Mouse (Mus musculus) forebrain, embryonic 16.5 days (tissue): Measurements from ENCODE around the gene Asic1. TPM values are rescaled to one million over a fixed set of nuclear protein-coding genes. Genes with fewer than 3 reads are reported as not detected.

Experiments used
- ATAC-seq: fragments of 200-750 bp; cut with Nextera tagmentation; 2 replicates; pipeline ENCODE4 v1.8.0; 2017; ENCODE audit warnings: mild to moderate bottlenecking, moderate library complexity
- H3K27ac ChIP-seq: fragments of 300-500 bp; sonication (generic); 2 replicates; pipeline ENCODE4 v1.5.1; 2014; ENCODE audit warnings: low read length, control low read depth
- H3K27me3 ChIP-seq: fragments of 300-500 bp; sonication (generic); replicated peaks from 2 replicates; pipeline ENCODE4 v1.6.1; 2014; ENCODE audit warnings: low read length; ENCODE audit not compliant: control insufficient read depth, insufficient read depth
- H3K36me3 ChIP-seq: fragments of 300-500 bp; sonication (generic); 2 replicates; pipeline ENCODE4 v1.6.1; 2014; ENCODE audit not compliant: control insufficient read depth, insufficient read depth
- H3K4me1 ChIP-seq: fragments of 300-500 bp; sonication (generic); replicated peaks from 2 replicates; pipeline ENCODE4 v1.6.1; 2014; ENCODE audit warnings: low read length; ENCODE audit not compliant: control insufficient read depth, insufficient read depth
- H3K4me2 ChIP-seq: fragments of 300-500 bp; sonication (generic); 2 replicates; pipeline ENCODE4 v1.6.1; 2014; ENCODE audit warnings: mild to moderate bottlenecking, low read length, control low read depth
- H3K4me3 ChIP-seq: fragments of 300-500 bp; sonication (generic); replicated peaks from 2 replicates; pipeline ENCODE4 v1.5.1; 2014; ENCODE audit warnings: mild to moderate bottlenecking, low read length, control low read depth
- H3K9ac ChIP-seq: fragments of 300-500 bp; sonication (generic); replicated peaks from 2 replicates; pipeline ENCODE4 v1.6.1; 2014; ENCODE audit warnings: low read depth, low read length, control low read depth
- H3K9me3 ChIP-seq: fragments of 300-500 bp; sonication (generic); 2 replicates; pipeline ENCODE4 v1.6.1; 2016; ENCODE audit warnings: low read length; ENCODE audit not compliant: control insufficient read depth
- WGBS: fragments of 180-500 bp; shearing (Covaris S2); extraction: QIAGEN DNeasy Blood & Tissue Kit; methylation state at CpG from one replicate; pipeline ENCODE4 v1.1.7; 2014; 5-methylcytosine and 5-hydroxymethylcytosine counted together
- polyA plus RNA-seq: library from polyadenylated mRNA; unstranded; fragments of >200 nt; fragmentation: Nextera tagmentation; extraction: Ambion mirVana; gene quantifications from 2 replicates; pipeline ENCODE4 v1.2.1, GENCODE M21; 2015

Gene Asic1
- polyA plus RNA-seq, 1 experiment from 2014 or later = 37.4 TPM

GRCm38 (mm10) chr15:99670964-99671670 is 949 bp downstream of the Asic1 start:
- Histone ChIP-seq H3K27ac (peak overlapping the region; percentile 86), H3K36me3 (no peaks in the 10 kb centered on the region), H3K9ac (peak overlapping the region; percentile 90), H3K4me2 (peak overlapping the region; percentile 62), H3K4me1 (peaks cover 45% of the 10 kb centered on the region), H3K27me3 (no peaks in the 10 kb centered on the region), H3K4me3 (peak overlapping the region; percentile 73), H3K9me3 (no peaks in the 10 kb centered on the region)
- 9% methylated on average over 15 of the region's 17 CpGs for WGBS
- peak; percentile 38 for ATAC-seq

- Histone ChIP-seq H3K4me3 (peak overlapping the region; percentile 73), H3K27ac (no peak overlapping the region), H3K36me3 (no peaks in the 10 kb centered on the region), H3K27me3 (no peaks in the 10 kb centered on the region), H3K4me2 (peak overlapping the region; percentile 62), H3K4me1 (peaks cover 47% of the 10 kb centered on the region), H3K9me3 (no peaks in the 10 kb centered on the region), H3K9ac (peak overlapping the region; percentile 90; the same call in 1 of the 2 replicates)
- no peak for ATAC-seq
- 77% methylated on average over 14 of the region's 14 CpGs for WGBS
These were observed 1.6 kb downstream of the Asic1 start for GRCm38 (mm10) chr15:99671783-99672182.

DNA sequence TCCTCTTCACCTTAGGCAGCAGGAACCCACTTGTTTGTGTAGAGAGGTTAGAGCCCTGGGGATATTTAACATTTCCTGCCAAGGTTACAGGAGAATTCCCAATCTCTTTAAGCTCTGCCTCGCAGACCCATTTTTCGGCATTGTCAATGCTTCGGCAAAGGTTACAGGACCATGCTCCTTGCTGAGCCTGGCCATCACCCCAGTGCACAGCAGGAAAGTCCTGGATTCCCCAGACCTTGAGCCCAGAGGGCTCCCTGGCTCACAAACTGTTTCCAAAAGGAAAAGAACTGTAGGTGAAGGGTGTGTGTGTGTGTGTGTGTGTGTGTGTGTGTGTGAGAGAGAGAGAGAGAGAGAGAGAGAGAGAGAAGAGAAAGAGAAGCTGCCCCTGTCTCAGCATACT is 4.7 kb downstream of the Asic1 start:
- Histone ChIP-seq H3K27ac (no peak overlapping the region), H3K4me1 (peaks cover 40% of the 10 kb centered on the region), H3K36me3 (no peaks in the 10 kb centered on the region), H3K9ac (no peak overlapping the region), H3K27me3 (no peaks in the 10 kb centered on the region), H3K4me3 (no peak overlapping the region), H3K9me3 (no peaks in the 10 kb centered on the region), H3K4me2 (no peak overlapping the region)
- WGBS = 79% methylated on average over 3 of the region's 3 CpGs
- no peak for ATAC-seq

DNA sequence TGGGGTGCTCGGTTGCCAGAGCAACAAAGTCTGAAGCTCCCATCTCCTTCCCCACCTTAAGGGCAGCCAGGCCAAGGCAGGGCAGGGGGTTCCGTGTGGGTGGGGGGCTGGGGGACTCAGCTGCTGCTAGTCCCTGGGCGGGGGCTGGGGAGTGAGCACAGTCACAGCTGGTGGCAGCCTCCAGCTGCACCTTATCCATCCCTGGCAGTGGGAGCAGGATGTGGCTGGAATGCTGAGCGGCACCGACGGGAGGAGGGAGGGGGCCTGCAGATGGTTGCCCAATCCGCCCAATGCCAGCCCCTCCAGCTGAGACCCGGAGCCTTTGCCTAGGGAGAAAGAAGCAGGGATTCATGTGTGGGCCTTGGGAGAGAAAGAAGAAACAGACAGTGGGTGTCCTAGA is 6.9 kb downstream of the Asic1 start:
- no peak overlapping the region for H3K4me3 ChIP-seq
- peak overlapping the region; percentile 6 for H3K27ac ChIP-seq
- H3K9ac ChIP-seq = 0 out of 2 replicates have a peak overlapping the region, but pooled peaks have one; percentile 15
- no peaks in the 10 kb centered on the region for H3K27me3 ChIP-seq
- H3K36me3 ChIP-seq = no peaks in the 10 kb centered on the region
- 23% methylated on average over 8 of the region's 8 CpGs for WGBS
- ATAC-seq = peak; percentile 81
- H3K4me1 ChIP-seq = peaks cover 29% of the 10 kb centered on the region
- H3K9me3 ChIP-seq = no peaks in the 10 kb centered on the region
- H3K4me2 ChIP-seq = 0 out of 2 replicates have a peak overlapping the region, but pooled peaks have one; percentile 7

DNA sequence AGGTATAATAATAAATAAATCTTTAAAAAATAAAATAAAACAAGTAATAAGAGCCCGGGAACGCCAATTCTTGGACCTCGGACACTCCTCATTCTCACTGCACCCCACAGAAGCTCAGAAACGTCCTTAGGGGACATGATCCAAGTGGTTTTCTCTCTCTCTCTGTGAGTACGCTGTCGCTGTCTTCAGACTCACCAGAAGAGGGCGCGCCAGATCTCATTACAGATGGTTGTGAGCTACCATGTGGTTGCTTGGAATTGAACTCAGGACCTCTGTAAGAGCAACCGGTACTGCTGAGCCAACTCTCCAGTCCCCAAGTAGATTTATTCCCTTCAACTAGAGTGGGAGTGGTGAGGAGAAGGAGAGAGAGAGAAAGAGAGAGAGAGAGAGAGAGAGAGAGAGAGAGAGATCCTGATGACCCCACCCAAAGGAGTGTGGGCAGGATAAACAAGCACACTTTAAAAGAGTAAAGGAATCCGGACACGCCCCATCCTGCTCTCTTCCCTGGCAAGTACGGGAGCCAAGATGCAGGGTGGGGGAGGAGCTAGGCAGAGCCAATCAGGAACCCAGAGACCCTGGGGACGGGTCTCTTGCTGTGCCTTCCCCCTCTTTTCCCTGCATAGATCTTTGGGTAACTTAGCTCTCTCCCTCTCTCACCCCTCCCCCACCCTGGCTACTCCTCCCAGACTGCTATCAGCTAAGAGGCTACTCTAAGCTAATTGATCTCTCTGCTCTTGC is 8.1 kb downstream of the Asic1 start:
- Histone ChIP-seq H3K27me3 (no peaks in the 10 kb centered on the region), H3K4me2 (no peak overlapping the region), H3K4me3 (no peak overlapping the region), H3K36me3 (no peaks in the 10 kb centered on the region), H3K9me3 (no peaks in the 10 kb centered on the region), H3K27ac (no peak overlapping the region), H3K4me1 (peaks cover 23% of the 10 kb centered on the region), H3K9ac (no peak overlapping the region)
- WGBS = 18% methylated on average over 13 of the region's 13 CpGs
- no peak for ATAC-seq

GRCm38 (mm10) chr15:99679008-99679407 is 8.8 kb downstream of the Asic1 start:
- Histone ChIP-seq H3K4me1 (peaks cover 22% of the 10 kb centered on the region), H3K4me2 (no peak overlapping the region), H3K36me3 (no peaks in the 10 kb centered on the region), H3K27me3 (no peaks in the 10 kb centered on the region), H3K9me3 (no peaks in the 10 kb centered on the region), H3K9ac (no peak overlapping the region), H3K4me3 (no peak overlapping the region), H3K27ac (no peak overlapping the region)
- ATAC-seq = no peak
- 70% methylated on average over 7 of the region's 7 CpGs for WGBS

GRCm38 (mm10) chr15:99682880-99683279 is 12.7 kb downstream of the Asic1 start:
- Histone ChIP-seq H3K36me3 (no peaks in the 10 kb centered on the region), H3K4me1 (no peaks in the 10 kb centered on the region), H3K4me3 (no peak overlapping the region), H3K4me2 (no peak overlapping the region), H3K27me3 (no peaks in the 10 kb centered on the region), H3K9me3 (no peaks in the 10 kb centered on the region), H3K9ac (no peak overlapping the region), H3K27ac (no peak overlapping the region)
- no peak for ATAC-seq
- 94% methylated on average over 7 of the region's 7 CpGs for WGBS

GRCm38 (mm10) chr15:99684156-99684555 is 14.0 kb downstream of the Asic1 start:
- no peaks in the 10 kb centered on the region for H3K27me3 ChIP-seq
- no peaks in the 10 kb centered on the region for H3K9me3 ChIP-seq
- H3K9ac ChIP-seq = no peak overlapping the region
- no peak overlapping the region for H3K27ac ChIP-seq
- H3K4me3 ChIP-seq = no peak overlapping the region
- H3K4me2 ChIP-seq = no peak overlapping the region
- 0 out of 2 replicates have a peak, but pooled peaks cover 4% of the 10 kb centered on the region for H3K4me1 ChIP-seq
- no peak for ATAC-seq
- 96% methylated on average over 5 of the region's 5 CpGs for WGBS
- H3K36me3 ChIP-seq = no peaks in the 10 kb centered on the region

- ATAC-seq = peak; percentile 54
- no peaks in the 10 kb centered on the region for H3K9me3 ChIP-seq
- no peaks in the 10 kb centered on the region for H3K27me3 ChIP-seq
- H3K4me1 ChIP-seq = peaks cover 19% of the 10 kb centered on the region
- WGBS = 4% methylated on average over 4 of the region's 4 CpGs
- H3K27ac ChIP-seq = no peak overlapping the region
- H3K36me3 ChIP-seq = no peaks in the 10 kb centered on the region
- no peak overlapping the region for H3K4me2 ChIP-seq
- 0 out of 2 replicates have a peak overlapping the region, but pooled peaks have one; percentile 17 for H3K9ac ChIP-seq
- H3K4me3 ChIP-seq = no peak overlapping the region
These were observed 18.5 kb downstream of the Asic1 start for GRCm38 (mm10) chr15:99688712-99689111.
